Mouse (Mus musculus): ENCODE results near the gene Psmb9. TPM values are rescaled to one million over a fixed set of nuclear protein-coding genes. Genes with fewer than 3 reads are reported as not detected.

Gene Psmb9
- total and polyA plus RNA-seq, 3 experiments, result 6.9 to 20.5 (median 13.5) TPM

DNA sequence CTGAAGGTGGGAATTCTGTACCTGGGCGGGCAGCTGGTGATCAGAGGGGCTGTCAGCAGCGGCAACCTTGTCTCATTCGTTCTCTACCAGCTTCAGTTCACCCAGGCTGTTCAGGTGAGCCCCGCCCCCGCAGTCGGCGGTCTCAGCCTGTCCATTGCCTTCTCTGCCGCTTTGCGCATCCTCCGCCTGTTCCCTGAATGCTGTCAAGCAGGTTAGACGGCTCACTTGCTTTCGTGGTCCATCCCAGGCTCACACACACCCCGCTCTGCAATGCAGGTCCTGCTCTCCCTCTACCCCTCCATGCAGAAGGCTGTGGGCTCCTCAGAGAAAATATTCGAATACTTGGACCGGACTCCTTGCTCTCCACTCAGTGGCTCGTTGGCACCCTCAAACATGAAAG, 5.3 kb upstream of the Psmb9 start:
- intact Hi-C loops (cut with DNase I), result no loop called here
- H3K27me3 ChIP-seq (ENCODE audit: control insufficient read depth, insufficient read depth, low read length), result no peaks in the 10 kb centered on the region
- no peak for DNase-seq
- no peaks in the 10 kb centered on the region for H3K36me3 ChIP-seq (ENCODE audit: control insufficient read depth, insufficient read depth, low read length)
- no peak overlapping the region for H3K4me3 ChIP-seq
- no peak overlapping the region for H3K9ac ChIP-seq (ENCODE audit: low read depth, low read length)
- 45% methylated on average over 16 of the region's 16 CpGs for WGBS
- TF ChIP-seq EP300 (IDR thresholded peaks at IDR 0.05; ENCODE audit: insufficient read depth, low read depth, low read length) (no peak), POLR2A (IDR thresholded peaks at IDR 0.05; ENCODE audit: insufficient read depth, low read depth, low read length) (no peak), CTCF (IDR thresholded peaks at IDR 0.05) (no peak)
- no peaks in the 10 kb centered on the region for H3K79me2 ChIP-seq (replicated peaks; ENCODE audit: control insufficient read depth, insufficient read depth, low read length)
- no peaks in the 10 kb centered on the region; the same call in 1 of the 2 replicates for H3K4me1 ChIP-seq (ENCODE audit: control insufficient read depth, insufficient read depth, low read length)
- no peak overlapping the region for H3K27ac ChIP-seq

DNA sequence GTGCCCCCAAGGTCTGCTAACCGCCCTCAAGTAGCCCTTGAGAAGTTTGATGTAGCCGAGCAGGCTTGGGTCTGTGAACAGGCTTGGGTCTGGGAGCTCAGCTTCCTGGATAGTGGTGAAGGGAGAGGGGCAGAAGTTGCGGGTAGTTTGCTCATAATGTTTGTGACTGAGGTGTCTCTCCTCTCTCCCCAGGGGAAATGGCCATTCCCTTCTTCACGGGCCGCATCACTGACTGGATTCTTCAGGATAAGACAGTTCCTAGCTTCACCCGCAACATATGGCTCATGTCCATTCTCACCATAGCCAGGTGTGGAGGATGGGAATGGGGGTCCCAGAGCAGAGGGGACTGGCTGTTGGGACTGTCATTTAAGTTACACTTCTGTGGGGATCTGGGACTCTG, 1.4 kb upstream of the Psmb9 start:
- intact Hi-C loops (cut with DNase I), result no loop called here
- Histone ChIP-seq H3K9ac (ENCODE audit: low read depth, low read length) (no peak overlapping the region), H3K79me2 (replicated peaks; ENCODE audit: control insufficient read depth, insufficient read depth, low read length) (no peaks in the 10 kb centered on the region), H3K4me3 (no peak overlapping the region), H3K4me1 (ENCODE audit: control insufficient read depth, insufficient read depth, low read length) (peaks cover 1% of the 10 kb centered on the region; the same call in 1 of the 2 replicates), H3K36me3 (ENCODE audit: control insufficient read depth, insufficient read depth, low read length) (no peaks in the 10 kb centered on the region), H3K27me3 (ENCODE audit: control insufficient read depth, insufficient read depth, low read length) (no peaks in the 10 kb centered on the region), H3K27ac (no peak overlapping the region)
- no peak for DNase-seq
- 82% methylated on average over 6 of the region's 6 CpGs for WGBS
- no peak for TF ChIP-seq EP300 (IDR thresholded peaks at IDR 0.05; ENCODE audit: insufficient read depth, low read depth, low read length)
- TF ChIP-seq POLR2A (IDR thresholded peaks at IDR 0.05; ENCODE audit: insufficient read depth, low read depth, low read length), result no peak
- no peak for TF ChIP-seq CTCF (IDR thresholded peaks at IDR 0.05)

DNA sequence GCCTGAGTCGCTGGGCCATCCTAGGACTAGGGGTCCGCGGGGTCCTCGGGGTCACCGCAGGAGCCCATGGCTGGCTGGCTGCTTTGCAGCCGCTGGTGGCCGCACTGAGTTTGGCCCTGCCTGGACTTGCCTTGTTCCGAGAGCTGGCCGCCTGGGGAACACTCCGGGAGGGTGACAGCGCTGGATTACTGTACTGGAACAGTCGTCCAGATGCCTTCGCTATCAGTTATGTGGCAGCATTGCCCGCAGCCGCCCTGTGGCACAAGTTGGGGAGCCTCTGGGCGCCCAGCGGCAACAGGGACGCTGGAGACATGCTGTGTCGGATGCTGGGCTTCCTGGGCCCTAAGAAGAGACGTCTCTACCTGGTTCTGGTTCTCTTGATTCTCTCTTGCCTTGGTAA, 446 bp upstream of the Psmb9 start:
- TF ChIP-seq EP300 (IDR thresholded peaks at IDR 0.05; ENCODE audit: insufficient read depth, low read depth, low read length), result no peak
- no peak for TF ChIP-seq CTCF (IDR thresholded peaks at IDR 0.05)
- TF ChIP-seq POLR2A (IDR thresholded peaks at IDR 0.05; ENCODE audit: insufficient read depth, low read depth, low read length), result no peak
- Histone ChIP-seq H3K27ac (peak overlapping the region; percentile 91), H3K79me2 (replicated peaks; ENCODE audit: control insufficient read depth, insufficient read depth, low read length) (no peaks in the 10 kb centered on the region), H3K4me3 (peak overlapping the region; percentile 82), H3K27me3 (ENCODE audit: control insufficient read depth, insufficient read depth, low read length) (no peaks in the 10 kb centered on the region), H3K4me1 (ENCODE audit: control insufficient read depth, insufficient read depth, low read length) (peaks cover 1% of the 10 kb centered on the region; the same call in 1 of the 2 replicates), H3K36me3 (ENCODE audit: control insufficient read depth, insufficient read depth, low read length) (no peaks in the 10 kb centered on the region), H3K9ac (ENCODE audit: low read depth, low read length) (peak overlapping the region; percentile 83)
- DNase-seq, result no peak
- intact Hi-C loops (cut with DNase I), result no loop called here
- WGBS, result 2% methylated on average over 20 of the region's 20 CpGs

DNA sequence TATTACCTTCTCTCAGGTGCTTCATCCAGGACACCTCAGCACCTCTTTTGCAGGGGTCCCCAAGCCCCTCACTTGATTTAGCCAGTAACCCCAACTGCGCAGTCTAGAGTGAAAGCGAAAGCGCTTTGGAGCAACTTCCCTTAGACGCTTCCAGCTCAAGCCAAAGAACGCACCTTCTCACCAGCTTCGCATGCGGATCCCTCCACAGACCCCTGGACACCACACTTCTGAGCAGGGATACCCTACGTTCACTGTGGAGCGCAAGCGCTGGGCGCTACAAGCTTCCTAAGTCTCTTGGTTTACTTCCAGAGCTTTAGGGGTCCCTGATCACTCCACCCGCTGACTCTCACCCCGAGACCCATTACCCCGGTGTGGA, 691 bp downstream of the Psmb9 start:
- DNase-seq, result no peak
- Histone ChIP-seq H3K36me3 (ENCODE audit: control insufficient read depth, insufficient read depth, low read length) (no peaks in the 10 kb centered on the region), H3K9ac (ENCODE audit: low read depth, low read length) (peak overlapping the region; percentile 54), H3K4me3 (peak overlapping the region; percentile 82), H3K79me2 (replicated peaks; ENCODE audit: control insufficient read depth, insufficient read depth, low read length) (no peaks in the 10 kb centered on the region), H3K27me3 (ENCODE audit: control insufficient read depth, insufficient read depth, low read length) (no peaks in the 10 kb centered on the region), H3K27ac (peak overlapping the region; percentile 91), H3K4me1 (ENCODE audit: control insufficient read depth, insufficient read depth, low read length) (peaks cover 1% of the 10 kb centered on the region; the same call in 1 of the 2 replicates)
- intact Hi-C loops (cut with DNase I), result loop anchor here (1.0 kb wide), 2 partner anchors 10 to 17 kb away; partner anchors contain the start of gene Psmb8
- TF ChIP-seq EP300 (IDR thresholded peaks at IDR 0.05; ENCODE audit: insufficient read depth, low read depth, low read length) (no peak), POLR2A (IDR thresholded peaks at IDR 0.05; ENCODE audit: insufficient read depth, low read depth, low read length) (no peak; the same call in 1 of the 2 replicates), CTCF (IDR thresholded peaks at IDR 0.05) (no peak)
- 3% methylated on average over 14 of the region's 14 CpGs for WGBS

DNA sequence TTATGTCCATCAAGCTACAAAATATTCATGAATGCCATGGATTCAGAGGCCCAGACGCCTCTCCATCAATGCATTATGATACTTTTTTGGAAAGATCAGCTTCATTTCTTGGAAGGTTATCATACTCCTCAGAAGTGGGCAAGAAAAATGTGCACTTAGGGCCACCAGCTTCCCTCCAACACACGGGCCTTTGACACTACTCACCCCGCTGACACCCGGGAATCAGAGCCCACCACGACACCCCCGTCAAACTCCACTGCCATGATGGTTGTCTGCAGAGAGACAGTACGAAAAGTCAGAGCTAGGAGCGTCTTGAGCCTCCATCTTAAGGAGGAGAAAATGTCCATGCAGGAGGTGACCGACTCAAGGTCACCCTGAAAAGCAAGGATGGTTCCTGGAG, 2.0 kb downstream of the Psmb9 start:
- no peaks in the 10 kb centered on the region for H3K36me3 ChIP-seq (ENCODE audit: control insufficient read depth, insufficient read depth, low read length)
- H3K27ac ChIP-seq, result no peak overlapping the region
- no peak for TF ChIP-seq POLR2A (IDR thresholded peaks at IDR 0.05; ENCODE audit: insufficient read depth, low read depth, low read length)
- no peak for TF ChIP-seq CTCF (IDR thresholded peaks at IDR 0.05)
- TF ChIP-seq EP300 (IDR thresholded peaks at IDR 0.05; ENCODE audit: insufficient read depth, low read depth, low read length), result no peak
- H3K4me3 ChIP-seq, result no peak overlapping the region
- H3K27me3 ChIP-seq (ENCODE audit: control insufficient read depth, insufficient read depth, low read length), result no peaks in the 10 kb centered on the region
- H3K4me1 ChIP-seq (ENCODE audit: control insufficient read depth, insufficient read depth, low read length), result peaks cover 1% of the 10 kb centered on the region; the same call in 1 of the 2 replicates
- intact Hi-C loops (cut with DNase I), result no loop called here
- DNase-seq, result no peak
- no peak overlapping the region for H3K9ac ChIP-seq (ENCODE audit: low read depth, low read length)
- no peaks in the 10 kb centered on the region for H3K79me2 ChIP-seq (replicated peaks; ENCODE audit: control insufficient read depth, insufficient read depth, low read length)
- 89% methylated on average over 9 of the region's 9 CpGs for WGBS

DNA sequence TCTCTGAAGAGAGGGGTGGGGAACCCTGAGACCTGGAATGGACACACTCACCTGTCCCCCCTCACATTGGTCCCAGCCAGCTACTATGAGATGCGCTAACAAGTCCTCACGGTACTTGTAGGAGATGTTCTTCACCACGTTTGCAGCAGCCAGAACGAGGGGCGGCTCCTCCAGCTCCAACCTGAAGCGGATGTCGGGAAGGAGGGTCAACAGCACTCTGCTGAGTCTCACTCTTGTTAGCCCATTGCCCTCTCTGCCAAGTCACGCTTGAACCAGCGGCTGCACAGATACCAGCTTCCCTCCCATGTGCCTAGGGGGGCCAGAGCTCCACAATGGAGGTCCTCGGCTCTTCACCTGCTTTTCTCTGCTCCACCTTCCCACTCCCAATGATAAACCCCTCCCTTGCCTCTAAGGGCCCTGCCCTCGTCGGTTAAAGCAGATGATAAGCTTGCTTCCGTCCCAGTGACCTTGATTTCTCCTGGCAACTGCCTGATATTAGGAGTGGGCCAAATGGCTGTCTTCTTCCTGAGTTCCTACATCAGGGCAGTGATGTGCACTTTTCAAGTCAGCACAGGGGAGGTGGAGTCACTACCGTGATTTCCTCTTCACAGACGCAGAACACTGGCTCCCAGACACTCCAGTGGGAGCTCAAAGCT, 3.9 kb downstream of the Psmb9 start:
- intact Hi-C loops (cut with DNase I), result no loop called here
- H3K27ac ChIP-seq, result no peak overlapping the region
- no peaks in the 10 kb centered on the region for H3K36me3 ChIP-seq (ENCODE audit: control insufficient read depth, insufficient read depth, low read length)
- no peak for DNase-seq
- H3K4me1 ChIP-seq (ENCODE audit: control insufficient read depth, insufficient read depth, low read length), result peaks cover 1% of the 10 kb centered on the region; the same call in 1 of the 2 replicates
- H3K4me3 ChIP-seq, result no peak overlapping the region
- no peak overlapping the region for H3K9ac ChIP-seq (ENCODE audit: low read depth, low read length)
- H3K79me2 ChIP-seq (replicated peaks; ENCODE audit: control insufficient read depth, insufficient read depth, low read length), result no peaks in the 10 kb centered on the region
- WGBS, result 64% methylated on average over 15 of the region's 15 CpGs
- no peaks in the 10 kb centered on the region for H3K27me3 ChIP-seq (ENCODE audit: control insufficient read depth, insufficient read depth, low read length)
- TF ChIP-seq EP300 (IDR thresholded peaks at IDR 0.05; ENCODE audit: insufficient read depth, low read depth, low read length) (no peak), POLR2A (IDR thresholded peaks at IDR 0.05; ENCODE audit: insufficient read depth, low read depth, low read length) (no peak), CTCF (IDR thresholded peaks at IDR 0.05) (no peak)
